Mouse (Mus musculus) liver, adult (tissue): ENCODE results near the gene Pex3.

ENCODE experiments used
- GATA4 ChIP-seq: IDR thresholded peaks from 2 replicates; pipeline ENCODE4 v1.6.1; 2014; ENCODE audit warnings: mild to moderate bottlenecking, low read length; ENCODE audit not compliant: insufficient replicate concordance

Gene Pex3

GRCm38 (mm10) chr10:13493978-13494686, 58.8 kb downstream of the Pex3 start:
- no peak for TF ChIP-seq GATA4

- TF ChIP-seq GATA4 = no peak
Observed at GRCm38 (mm10) chr10:13489671-13490070, 63.3 kb downstream of the Pex3 start.

- TF ChIP-seq GATA4 = no peak
Observed at GRCm38 (mm10) chr10:13485958-13486357, 67.0 kb downstream of the Pex3 start.

DNA sequence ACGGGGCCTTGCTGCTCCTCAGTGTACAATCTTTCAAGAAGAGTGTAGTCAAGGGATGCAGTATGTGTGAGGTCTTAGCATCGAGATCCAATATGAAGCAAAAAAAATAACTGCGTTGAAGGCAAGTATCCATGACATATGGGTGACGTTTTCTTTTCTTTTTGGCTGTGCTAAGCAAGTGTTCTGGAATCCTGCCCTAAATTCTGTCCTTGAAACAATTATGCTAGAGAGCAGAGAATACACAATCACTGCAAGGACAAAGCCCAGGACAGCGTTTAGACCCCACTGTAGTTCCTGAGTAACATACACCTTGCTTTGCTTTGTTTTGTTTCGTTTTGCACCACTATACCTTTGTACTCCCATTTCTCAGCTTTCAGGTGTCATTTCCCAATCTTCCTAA, 73.6 kb downstream of the Pex3 start:
- TF ChIP-seq GATA4 = no peak

GRCm38 (mm10) chr10:13475121-13475520, 77.8 kb downstream of the Pex3 start:
- no peak for TF ChIP-seq GATA4

GRCm38 (mm10) chr10:13474568-13474955, 78.4 kb downstream of the Pex3 start:
- no peak for TF ChIP-seq GATA4
